Mouse (Mus musculus) kidney, embryonic 15.5 days (tissue): ENCODE data around the gene Dennd4a. TPM values are rescaled to one million over a fixed set of nuclear protein-coding genes. Genes with fewer than 3 reads are reported as not detected.

Source experiments
- ATAC-seq: fragments of 200-750 bp; cut with Nextera tagmentation; replicated peaks from 2 replicates; pipeline ENCODE4 v1.8.0; 2017; ENCODE audit warnings: moderate TSS enrichment; ENCODE audit not compliant: low FRiP score
- H3K27ac ChIP-seq: fragments of 300-500 bp; sonication (generic); 2 replicates; pipeline ENCODE4 v1.5.1; 2015; ENCODE audit warnings: mild to moderate bottlenecking, inconsistent platforms
- H3K27me3 ChIP-seq: fragments of 300-500 bp; sonication (generic); 2 replicates; pipeline ENCODE4 v1.6.1; 2015; ENCODE audit warnings: inconsistent platforms
- H3K36me3 ChIP-seq: fragments of 300-500 bp; sonication (generic); 2 replicates; pipeline ENCODE4 v1.6.1; 2015; ENCODE audit warnings: inconsistent platforms
- H3K4me1 ChIP-seq: fragments of 300-500 bp; sonication (generic); 2 replicates; pipeline ENCODE4 v1.6.1; 2015; ENCODE audit warnings: inconsistent platforms
- H3K4me2 ChIP-seq: fragments of 300-500 bp; sonication (generic); 2 replicates; pipeline ENCODE4 v1.6.1; 2015; ENCODE audit warnings: moderate library complexity, mild to moderate bottlenecking, inconsistent platforms
- H3K4me3 ChIP-seq: fragments of 300-500 bp; sonication (generic); replicated peaks from 2 replicates; pipeline ENCODE4 v1.5.1; 2015; ENCODE audit warnings: mild to moderate bottlenecking, inconsistent platforms
- H3K9ac ChIP-seq: fragments of 300-500 bp; sonication (generic); 2 replicates; pipeline ENCODE4 v1.6.1; 2015; ENCODE audit warnings: mild to moderate bottlenecking, inconsistent platforms
- H3K9me3 ChIP-seq: fragments of 300-500 bp; sonication (generic); replicated peaks from 2 replicates; pipeline ENCODE4 v1.6.1; 2016; ENCODE audit warnings: inconsistent platforms
- WGBS: fragments of 180-500 bp; shearing (Covaris S2); methylation state at CpG from one replicate; pipeline ENCODE4 v1.1.7; 2015; ENCODE audit warnings: mixed read lengths; 5-methylcytosine and 5-hydroxymethylcytosine counted together
- polyA plus RNA-seq: library from polyadenylated mRNA; unstranded; fragments of >200 nt; fragmentation: Nextera tagmentation; extraction: Ambion mirVana; gene quantifications from 2 replicates; pipeline ENCODE4 v1.2.1, GENCODE M21; 2015

Dennd4a gene
- polyA plus RNA-seq, 1 experiment from 2014 or later, result 7.6 TPM

DNA sequence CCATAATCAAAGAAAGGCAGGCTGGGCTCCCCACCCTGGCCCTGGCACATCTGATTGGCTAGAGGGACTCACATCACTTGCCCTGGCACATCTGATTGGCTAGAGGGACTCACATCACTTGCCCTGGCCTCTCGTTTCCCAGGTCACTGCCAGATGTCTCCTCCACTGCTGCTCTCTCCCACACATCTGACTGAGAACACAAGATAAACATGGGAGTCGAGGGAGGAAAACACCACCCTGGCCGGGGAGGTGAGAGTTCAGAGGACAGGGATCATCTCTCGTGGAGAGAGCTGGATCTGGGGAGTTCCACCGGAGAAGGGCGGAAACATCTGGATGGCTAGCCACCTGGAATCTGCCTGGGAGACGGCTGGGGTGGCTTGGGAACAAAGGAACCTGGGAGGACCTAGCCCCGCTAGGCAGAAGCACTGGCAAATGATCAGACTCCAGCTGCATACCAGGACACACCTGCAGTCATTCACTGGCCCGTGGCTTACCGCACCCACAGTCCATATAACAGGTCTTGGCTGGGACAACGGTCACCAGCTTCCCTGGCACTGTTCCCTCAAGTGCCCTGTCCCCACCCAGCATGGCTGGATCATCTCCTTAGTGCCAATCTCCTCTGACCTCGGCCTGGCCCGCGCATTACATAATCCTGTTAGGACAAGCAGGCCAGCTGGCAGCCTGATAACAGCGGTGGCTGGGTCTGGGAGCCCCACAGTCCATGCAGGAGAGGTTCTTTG is 123.0 kb downstream of the Dennd4a start:
- Histone ChIP-seq H3K27ac (peak overlapping the region; percentile 58), H3K9me3 (no peaks in the 10 kb centered on the region), H3K4me2 (peak overlapping the region; percentile 43), H3K4me3 (peak overlapping the region; percentile 24; the same call in 1 of the 2 replicates), H3K9ac (no peak overlapping the region), H3K4me1 (peaks cover 22% of the 10 kb centered on the region), H3K27me3 (no peaks in the 10 kb centered on the region), H3K36me3 (no peaks in the 10 kb centered on the region)
- ATAC-seq, result peak; percentile 82
- WGBS, result 35% methylated on average over 15 of the region's 15 CpGs

DNA sequence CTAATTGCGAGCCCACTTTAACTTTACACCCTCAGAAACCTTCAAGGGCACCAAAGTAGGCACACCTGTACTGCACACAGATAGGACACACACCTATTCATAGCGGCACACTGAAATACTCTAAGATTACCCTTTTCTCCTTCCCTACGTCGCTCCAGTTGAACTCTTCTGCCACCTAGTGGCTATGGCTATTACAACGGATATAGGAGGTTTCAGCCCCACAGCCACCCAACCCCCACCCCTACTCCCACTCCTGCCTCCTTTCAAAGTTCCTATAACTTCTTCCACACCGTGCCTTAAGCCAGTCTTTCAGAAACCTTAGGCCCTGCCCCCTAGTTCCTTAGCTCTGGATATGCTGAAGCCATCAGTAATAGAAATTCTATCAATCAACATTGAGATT is 125.4 kb downstream of the Dennd4a start:
- H3K27me3 ChIP-seq, result 0 out of 2 replicates have a peak, but pooled peaks cover 3% of the 10 kb centered on the region
- 11% methylated on average over 6 of the region's 6 CpGs for WGBS
- H3K9ac ChIP-seq, result no peak overlapping the region
- ATAC-seq, result no peak
- H3K36me3 ChIP-seq, result no peaks in the 10 kb centered on the region
- H3K4me3 ChIP-seq, result no peak overlapping the region
- no peak overlapping the region for H3K4me2 ChIP-seq
- no peak overlapping the region for H3K27ac ChIP-seq
- H3K4me1 ChIP-seq, result peaks cover 26% of the 10 kb centered on the region
- no peaks in the 10 kb centered on the region for H3K9me3 ChIP-seq

DNA sequence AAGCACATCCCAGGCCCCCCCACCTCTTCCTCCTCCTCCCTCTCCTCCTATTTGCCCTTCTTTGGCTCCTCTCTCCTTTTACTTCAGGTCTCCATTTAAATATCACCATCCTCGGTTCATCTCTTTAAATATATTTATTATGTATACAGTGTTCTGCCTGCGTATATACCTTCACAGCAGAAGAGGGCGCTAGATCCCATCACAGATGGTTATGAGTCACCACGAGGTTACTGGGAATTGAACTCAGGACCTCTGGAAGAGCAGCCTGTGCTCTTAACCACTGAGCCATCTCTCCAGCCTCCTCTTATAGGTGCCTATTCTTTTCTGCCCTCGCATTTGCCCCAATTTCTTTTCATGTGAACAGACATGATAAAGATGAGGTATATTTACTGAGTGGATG is 126.4 kb downstream of the Dennd4a start:
- Histone ChIP-seq H3K27me3 (peaks cover 6% of the 10 kb centered on the region; the same call in 1 of the 2 replicates), H3K4me2 (no peak overlapping the region), H3K27ac (no peak overlapping the region), H3K4me3 (no peak overlapping the region), H3K9ac (no peak overlapping the region), H3K9me3 (no peaks in the 10 kb centered on the region), H3K4me1 (peaks cover 22% of the 10 kb centered on the region), H3K36me3 (no peaks in the 10 kb centered on the region)
- 67% methylated on average over 5 of the region's 5 CpGs for WGBS
- no peak for ATAC-seq

DNA sequence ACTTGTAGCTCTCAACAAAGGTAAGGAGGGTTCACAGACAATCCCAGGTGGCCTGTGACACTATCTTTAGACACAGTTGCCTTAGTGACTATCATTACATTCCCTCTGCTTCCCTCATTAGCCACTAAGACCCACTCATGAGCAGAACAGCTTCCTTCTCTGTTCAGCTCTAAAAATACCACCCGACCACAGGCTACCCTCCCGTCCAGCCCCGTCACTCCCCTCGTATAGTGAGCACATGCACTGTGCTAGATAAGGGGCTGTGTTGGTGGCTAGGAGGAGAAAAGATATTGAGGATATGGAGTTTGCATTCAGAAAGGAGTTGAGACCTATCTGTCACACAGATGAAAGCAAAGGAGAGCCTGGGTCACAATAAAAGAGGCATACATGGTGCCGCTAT is 127.4 kb downstream of the Dennd4a start:
- H3K27ac ChIP-seq, result no peak overlapping the region
- WGBS, result 79% methylated on average over 5 of the region's 5 CpGs

GRCm38 (mm10) chr9:64939281-64939680 is 128.1 kb downstream of the Dennd4a start:
- WGBS, result 58% methylated on average over 4 of the region's 4 CpGs
- no peak for ATAC-seq
- no peaks in the 10 kb centered on the region for H3K9me3 ChIP-seq
- H3K36me3 ChIP-seq, result no peaks in the 10 kb centered on the region
- no peak overlapping the region for H3K4me2 ChIP-seq
- peaks cover 17% of the 10 kb centered on the region for H3K4me1 ChIP-seq
- no peak overlapping the region for H3K9ac ChIP-seq
- no peak overlapping the region for H3K4me3 ChIP-seq
- H3K27ac ChIP-seq, result no peak overlapping the region
- peaks cover 6% of the 10 kb centered on the region for H3K27me3 ChIP-seq

More for the DNA sequence above, 127.4 kb downstream of the Dennd4a start:
- Histone ChIP-seq H3K4me1 (peaks cover 20% of the 10 kb centered on the region), H3K27me3 (peaks cover 6% of the 10 kb centered on the region), H3K36me3 (no peaks in the 10 kb centered on the region), H3K9me3 (no peaks in the 10 kb centered on the region), H3K9ac (no peak overlapping the region), H3K4me2 (no peak overlapping the region), H3K4me3 (no peak overlapping the region)
- ATAC-seq, result no peak

GRCm38 (mm10) chr9:64939790-64940189 is 128.7 kb downstream of the Dennd4a start:
- 89% methylated on average over 2 of the region's 2 CpGs for WGBS
- no peak for ATAC-seq
- H3K4me1 ChIP-seq, result peaks cover 17% of the 10 kb centered on the region
- H3K9me3 ChIP-seq, result no peaks in the 10 kb centered on the region
- no peak overlapping the region for H3K4me2 ChIP-seq
- H3K36me3 ChIP-seq, result no peaks in the 10 kb centered on the region
- H3K27ac ChIP-seq, result no peak overlapping the region
- no peak overlapping the region for H3K9ac ChIP-seq
- H3K4me3 ChIP-seq, result no peak overlapping the region
- H3K27me3 ChIP-seq, result peaks cover 6% of the 10 kb centered on the region

DNA sequence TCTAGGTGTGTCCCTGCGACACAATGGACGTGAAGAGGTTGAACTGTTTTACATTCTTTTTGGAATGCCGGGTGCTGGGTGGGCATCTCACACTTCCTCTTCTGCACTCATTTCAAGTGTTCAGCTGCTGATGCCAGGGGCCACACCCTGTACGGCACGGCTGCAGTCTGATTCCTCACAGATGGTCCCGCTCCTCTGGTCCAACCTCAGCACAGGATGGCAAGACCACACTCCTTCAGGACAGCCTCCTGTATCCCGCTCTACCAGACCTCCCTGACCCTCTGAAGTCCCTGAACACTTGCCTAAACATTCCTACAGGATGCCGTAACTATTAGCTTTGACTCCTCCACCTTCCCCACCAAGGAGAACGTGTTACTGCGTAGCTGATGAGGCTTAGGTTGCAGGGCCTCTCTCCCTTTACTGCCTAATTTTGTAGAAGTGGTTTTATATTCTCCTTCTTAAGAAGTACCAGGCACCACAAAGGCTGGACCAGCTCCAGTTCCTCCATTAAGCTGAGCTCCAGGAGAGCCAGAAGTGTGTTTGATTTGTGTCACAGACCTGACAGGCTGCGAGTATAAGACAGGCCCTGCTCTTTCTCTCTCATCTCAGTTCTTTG is 129.7 kb downstream of the Dennd4a start:
- H3K27me3 ChIP-seq, result peaks cover 6% of the 10 kb centered on the region
- no peak for ATAC-seq
- H3K4me2 ChIP-seq, result no peak overlapping the region
- H3K4me3 ChIP-seq, result no peak overlapping the region
- H3K4me1 ChIP-seq, result peaks cover 21% of the 10 kb centered on the region
- no peaks in the 10 kb centered on the region for H3K36me3 ChIP-seq
- no peak overlapping the region for H3K27ac ChIP-seq
- no peaks in the 10 kb centered on the region for H3K9me3 ChIP-seq
- no peak overlapping the region for H3K9ac ChIP-seq
- WGBS, result 51% methylated on average over 11 of the region's 11 CpGs

DNA sequence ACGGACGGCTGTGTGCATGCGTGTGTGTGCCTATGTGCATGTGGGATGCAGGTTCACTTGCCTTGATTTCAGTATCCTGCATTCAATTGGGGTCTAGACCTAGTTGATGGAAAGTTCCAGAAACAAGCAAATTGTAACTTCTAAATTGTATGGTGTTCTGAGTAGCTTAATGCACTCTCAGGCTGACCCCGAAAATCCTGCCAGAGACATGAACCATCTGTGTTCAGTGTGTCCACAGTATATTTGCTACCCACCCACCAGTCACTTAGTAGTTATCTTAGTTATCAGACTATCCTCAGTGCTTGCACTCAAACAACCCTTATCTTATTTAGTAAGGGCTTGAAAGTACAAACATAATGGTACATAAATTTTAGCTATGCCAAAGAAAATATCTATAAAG is 130.5 kb downstream of the Dennd4a start:
- H3K9me3 ChIP-seq, result no peaks in the 10 kb centered on the region
- 80% methylated on average over 4 of the region's 4 CpGs for WGBS
- H3K9ac ChIP-seq, result no peak overlapping the region
- H3K4me1 ChIP-seq, result peaks cover 27% of the 10 kb centered on the region
- ATAC-seq, result no peak
- H3K36me3 ChIP-seq, result no peaks in the 10 kb centered on the region
- H3K27ac ChIP-seq, result no peak overlapping the region
- H3K4me2 ChIP-seq, result no peak overlapping the region
- no peak overlapping the region for H3K4me3 ChIP-seq
- peaks cover 6% of the 10 kb centered on the region for H3K27me3 ChIP-seq

DNA sequence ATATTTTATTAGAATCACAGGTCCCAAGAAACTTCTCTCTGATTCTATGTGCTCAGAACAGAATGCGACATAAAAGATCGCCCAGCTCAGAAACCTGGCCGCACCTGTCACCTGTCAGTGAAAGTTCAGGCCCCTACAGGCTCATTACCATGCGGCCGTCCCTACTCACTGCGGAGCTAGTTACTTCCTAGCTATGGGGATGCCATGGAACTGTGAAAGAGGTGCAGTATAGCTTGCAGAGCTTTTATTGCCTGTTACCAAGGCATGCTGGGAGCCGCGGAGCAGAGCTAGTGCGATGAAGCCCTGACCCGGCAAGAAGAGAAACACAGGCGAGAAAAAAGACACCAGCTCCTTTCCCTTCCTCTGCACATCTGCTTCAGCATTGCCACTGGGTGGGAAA is 132.9 kb downstream of the Dennd4a start:
- no peak for ATAC-seq
- peaks cover 27% of the 10 kb centered on the region for H3K4me1 ChIP-seq
- H3K9me3 ChIP-seq, result no peaks in the 10 kb centered on the region
- peaks cover 6% of the 10 kb centered on the region for H3K27me3 ChIP-seq
- H3K4me2 ChIP-seq, result peak overlapping the region; percentile 40
- H3K36me3 ChIP-seq, result no peaks in the 10 kb centered on the region
- H3K27ac ChIP-seq, result peak overlapping the region; percentile 11; the same call in 1 of the 2 replicates
- H3K4me3 ChIP-seq, result 0 out of 2 replicates have a peak overlapping the region, but pooled peaks have one; percentile 4
- H3K9ac ChIP-seq, result no peak overlapping the region
- WGBS, result 11% methylated on average over 11 of the region's 11 CpGs

GRCm38 (mm10) chr9:64947483-64948095 is 136.4 kb downstream of the Dennd4a start:
- WGBS, result 84% methylated on average over 9 of the region's 9 CpGs
- Histone ChIP-seq H3K27ac (no peak overlapping the region), H3K4me1 (peaks cover 26% of the 10 kb centered on the region)

GRCm38 (mm10) chr9:64951161-64951657 is 140.1 kb downstream of the Dennd4a start, which contains the start of gene Slc24a1:
Gene Slc24a1 (minus strand): TSS chr9:64951607.
- Histone ChIP-seq H3K4me3 (no peak within 1 kb of the TSS), H3K27me3 (peaks cover 49% of the 10 kb centered on the region), H3K9ac (no peak within 1 kb of the TSS), H3K36me3 (no peaks in the 10 kb centered on the region), H3K27ac (no peak within 1 kb of the TSS), H3K4me2 (no peak within 1 kb of the TSS), H3K9me3 (no peaks in the 10 kb centered on the region), H3K4me1 (peaks cover 6% of the 10 kb centered on the region)
- ATAC-seq, result no peak
- WGBS, result 35% methylated on average over 11 of the region's 11 CpGs

More at GRCm38 (mm10) chr9:64947483-64948095, 136.4 kb downstream of the Dennd4a start:
- Histone ChIP-seq H3K27me3 (peaks cover 30% of the 10 kb centered on the region), H3K4me2 (no peak overlapping the region), H3K9me3 (no peaks in the 10 kb centered on the region), H3K4me3 (no peak overlapping the region), H3K36me3 (no peaks in the 10 kb centered on the region), H3K9ac (no peak overlapping the region)
- no peak for ATAC-seq

- ATAC-seq, result no peak
- Histone ChIP-seq H3K27me3 (peaks cover 49% of the 10 kb centered on the region), H3K4me2 (no peak overlapping the region), H3K9ac (no peak overlapping the region), H3K9me3 (no peaks in the 10 kb centered on the region), H3K4me3 (no peak overlapping the region), H3K27ac (no peak overlapping the region), H3K36me3 (no peaks in the 10 kb centered on the region), H3K4me1 (peaks cover 7% of the 10 kb centered on the region; the same call in 1 of the 2 replicates)
- WGBS, result 9% methylated on average over 5 of the region's 5 CpGs
Measured at GRCm38 (mm10) chr9:64952055-64952454, 140.9 kb downstream of the Dennd4a start.
